Mouse (Mus musculus): ENCODE results near the gene Fkbp8.

Gene Fkbp8

DNA sequence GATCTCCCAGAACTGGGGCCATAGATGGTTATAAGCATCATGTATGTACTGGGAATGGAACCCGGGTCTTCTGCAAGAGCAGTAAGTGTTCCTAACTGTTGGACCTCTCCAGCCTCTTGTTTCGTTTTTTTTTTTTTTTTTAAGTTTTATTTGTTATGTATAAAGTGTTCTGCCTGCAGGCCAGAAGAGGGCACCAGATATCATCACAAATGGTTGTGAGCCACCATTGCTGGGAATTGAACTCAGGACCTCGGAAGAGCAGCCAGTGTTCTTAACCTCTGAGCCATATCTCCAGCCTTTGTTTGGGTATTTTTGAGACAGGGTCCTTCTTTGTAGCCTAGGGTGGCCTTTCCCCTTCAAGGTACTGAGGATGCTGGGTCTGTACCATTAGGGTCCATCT, 31.5 kb downstream of the Fkbp8 start:
- no peak for DNase-seq (ENCODE audit: low spot score)

DNA sequence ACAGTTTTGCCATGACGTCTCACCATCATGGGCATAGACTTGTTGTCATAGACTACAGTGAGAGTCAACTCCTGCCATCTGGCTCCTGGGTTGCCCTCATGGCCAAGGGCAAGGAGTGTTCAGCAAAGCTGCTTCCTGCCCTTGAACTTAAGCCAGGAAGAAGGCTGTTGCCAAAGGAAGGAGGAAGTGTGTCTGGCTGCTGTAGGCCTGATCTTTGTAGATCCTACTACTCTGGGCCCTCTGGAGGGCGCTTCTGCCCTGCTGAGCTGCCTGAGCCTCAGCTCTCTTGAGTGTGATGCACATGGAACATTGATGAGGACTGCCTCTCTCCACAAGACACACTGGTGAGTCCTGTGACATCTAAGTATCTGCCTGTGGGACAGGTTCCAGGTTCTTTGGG, 32.6 kb downstream of the Fkbp8 start:
- DNase-seq (ENCODE audit: low spot score): peak; percentile 53

DNA sequence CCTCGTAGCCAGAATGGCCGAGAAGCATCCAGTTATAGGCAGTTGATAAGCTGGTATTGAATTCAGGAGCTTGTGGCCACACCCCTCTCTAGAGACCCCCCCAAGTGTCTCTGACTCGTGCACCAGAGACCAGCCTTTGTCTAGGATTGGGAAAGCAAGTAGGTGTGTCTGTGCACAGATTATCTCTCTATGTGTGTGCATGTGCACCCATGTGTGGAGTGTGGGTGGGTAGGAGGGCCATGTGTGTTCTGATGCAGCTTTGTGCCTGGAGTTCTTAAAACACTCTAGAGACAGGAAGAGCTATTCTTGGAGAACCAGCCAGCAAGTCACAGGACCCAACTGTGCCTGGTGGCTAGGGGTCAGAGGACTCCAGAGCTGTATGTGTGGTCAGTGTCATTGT, 33.0 kb downstream of the Fkbp8 start:
- DNase-seq (ENCODE audit: low spot score): no peak

DNA sequence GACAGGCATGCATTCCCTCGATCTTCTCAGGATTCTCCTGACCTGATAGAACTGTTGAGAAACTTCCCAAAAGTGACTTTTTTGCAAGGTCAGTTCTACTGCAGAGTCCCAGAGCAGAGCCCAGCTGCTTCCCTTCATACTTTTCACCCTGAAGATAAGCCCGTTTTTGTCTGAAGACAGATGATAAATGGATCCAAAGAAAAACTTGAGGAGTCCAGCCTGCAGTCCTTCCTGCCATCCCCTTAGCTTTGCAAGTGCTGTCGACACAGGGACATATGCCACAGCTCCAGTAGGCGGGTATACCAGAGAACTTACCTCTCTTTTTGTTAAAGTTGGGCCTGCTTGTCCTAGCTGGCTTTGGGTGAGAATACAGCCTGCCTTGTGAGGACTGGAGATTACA, 33.8 kb downstream of the Fkbp8 start:
- no peak for DNase-seq (ENCODE audit: low spot score)

DNA sequence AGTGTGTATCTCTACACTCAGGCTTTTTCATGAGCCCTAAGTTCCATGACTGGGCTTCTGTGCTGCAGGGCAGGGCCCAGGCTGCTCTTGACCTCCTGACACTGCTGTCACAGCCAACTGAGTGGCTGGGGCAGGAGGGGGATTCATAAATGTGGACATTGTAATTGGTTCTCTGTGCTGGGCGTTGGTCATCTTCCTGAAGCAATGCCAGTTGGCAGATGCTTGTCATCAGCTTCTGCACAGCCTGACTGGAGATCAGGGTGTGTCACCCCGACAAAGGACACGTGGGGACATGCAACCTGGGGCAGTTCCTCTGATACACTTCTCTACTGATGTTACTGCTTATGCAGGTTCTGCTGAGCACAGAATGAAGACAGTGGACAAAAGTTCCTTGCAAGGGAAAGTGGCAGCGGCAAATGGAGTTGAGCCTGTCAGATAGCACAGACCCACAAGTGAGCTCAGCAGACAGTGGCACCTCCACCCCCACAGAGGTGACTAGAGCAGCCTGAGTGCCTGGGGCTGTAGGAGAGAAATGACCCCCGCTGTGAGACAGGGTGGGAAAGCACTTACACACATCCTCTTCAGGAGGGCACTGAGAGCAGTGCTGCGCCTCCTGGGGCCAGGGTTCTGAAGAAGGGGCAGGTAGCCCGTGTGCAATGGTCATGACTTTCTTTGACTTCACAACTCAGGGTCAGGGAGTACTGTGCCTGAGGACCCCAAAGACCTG, 34.4 kb downstream of the Fkbp8 start:
- DNase-seq (ENCODE audit: low spot score): no peak

DNA sequence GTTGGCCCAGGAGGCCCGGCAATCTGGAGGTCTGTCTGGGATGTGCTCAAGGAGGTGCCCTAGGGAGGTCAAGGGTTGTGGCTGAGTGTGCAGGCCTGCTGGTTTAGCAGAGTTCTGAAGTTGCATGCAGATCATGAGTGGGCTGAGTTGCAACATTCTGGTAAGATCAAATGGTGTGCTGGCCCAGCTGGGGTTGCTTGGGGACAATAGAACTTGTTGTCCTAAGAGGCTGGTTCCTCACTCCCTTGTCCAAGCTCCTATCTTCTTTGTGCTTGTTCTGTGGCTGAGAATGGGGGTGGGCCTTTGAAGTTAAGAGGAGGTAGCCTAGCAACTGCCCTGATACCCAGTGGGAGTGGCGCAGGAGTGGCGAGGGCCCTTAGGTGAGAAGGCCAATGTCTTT, 35.3 kb downstream of the Fkbp8 start:
- no peak for DNase-seq (ENCODE audit: low spot score)

DNA sequence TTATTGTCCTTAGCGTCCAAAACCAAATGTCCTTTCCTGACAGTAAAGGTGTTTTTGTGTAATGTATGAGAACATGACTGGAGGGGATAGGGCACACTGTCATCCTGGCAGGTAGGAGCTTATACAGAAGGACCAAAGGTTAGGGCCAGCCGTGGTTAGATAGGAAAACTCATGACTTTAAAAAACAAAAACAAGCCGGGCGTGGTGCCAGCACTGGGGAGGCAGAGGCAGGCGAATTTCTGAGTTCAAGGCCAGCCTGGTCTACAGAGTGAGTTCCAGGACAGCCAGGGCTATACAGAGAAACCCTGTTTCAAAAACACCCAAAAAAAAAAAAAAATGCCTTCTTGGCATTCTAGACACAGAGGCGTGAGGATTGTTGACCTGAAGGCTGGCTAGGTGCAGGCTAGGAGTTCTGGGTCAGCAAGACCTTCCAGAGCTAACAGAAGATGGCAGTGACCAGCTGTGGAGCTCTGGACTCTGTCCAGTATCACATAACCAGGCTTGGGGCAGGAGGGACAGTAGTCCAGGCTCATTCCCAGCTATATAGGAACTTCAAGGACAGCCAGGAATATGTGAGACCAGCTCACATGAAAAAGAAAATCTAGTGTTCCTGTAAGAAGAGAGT, 36.4 kb downstream of the Fkbp8 start:
- no peak for DNase-seq (ENCODE audit: low spot score)

DNA sequence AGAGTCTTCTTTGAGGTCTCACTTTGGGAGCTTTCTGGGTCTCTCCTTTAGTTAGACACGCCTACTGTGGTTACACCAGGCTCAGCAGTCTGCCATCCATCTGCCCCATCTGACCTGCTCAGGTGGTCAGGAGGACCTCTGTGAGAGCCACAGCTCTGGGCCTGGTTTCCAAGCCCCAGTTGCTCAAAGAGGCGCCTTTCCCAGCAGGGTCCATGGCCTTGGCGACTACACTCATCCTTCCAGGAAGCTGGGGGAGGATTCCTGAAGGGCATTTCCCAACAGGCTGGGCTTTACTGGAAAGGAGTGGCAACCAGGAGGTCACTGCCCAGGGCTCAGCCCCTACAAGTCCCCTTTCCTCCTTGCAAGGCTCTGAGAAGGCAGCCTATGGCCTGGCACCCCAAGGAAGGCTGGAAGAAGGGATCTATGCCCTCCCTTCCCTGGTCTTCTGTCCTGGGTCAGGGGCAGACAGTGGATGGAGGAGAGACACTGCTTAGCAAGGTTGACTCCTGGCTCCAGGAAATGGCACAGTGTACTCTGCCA, 37.2 kb downstream of the Fkbp8 start:
- no peak for DNase-seq (ENCODE audit: low spot score)

DNA sequence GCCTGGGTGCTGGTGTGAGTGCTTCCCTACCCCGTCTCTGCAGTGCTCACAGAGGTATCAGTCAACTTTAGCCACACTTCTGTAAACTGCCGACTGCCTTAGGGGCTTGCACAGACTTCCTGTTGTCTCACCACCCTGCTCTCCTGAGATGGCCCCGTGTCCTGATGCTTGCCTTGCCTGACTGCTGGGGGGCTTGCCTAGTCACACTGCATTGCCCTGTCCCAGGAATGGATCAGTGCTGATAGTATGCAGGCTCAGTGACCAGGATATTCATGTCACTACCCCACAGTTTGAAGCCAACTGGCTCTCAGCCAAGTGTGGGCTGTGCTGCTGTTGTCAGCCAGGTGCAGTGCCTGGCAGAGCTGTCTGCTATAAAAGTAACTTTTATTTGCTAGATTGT, 38.0 kb downstream of the Fkbp8 start:
- no peak for DNase-seq (ENCODE audit: low spot score)

DNA sequence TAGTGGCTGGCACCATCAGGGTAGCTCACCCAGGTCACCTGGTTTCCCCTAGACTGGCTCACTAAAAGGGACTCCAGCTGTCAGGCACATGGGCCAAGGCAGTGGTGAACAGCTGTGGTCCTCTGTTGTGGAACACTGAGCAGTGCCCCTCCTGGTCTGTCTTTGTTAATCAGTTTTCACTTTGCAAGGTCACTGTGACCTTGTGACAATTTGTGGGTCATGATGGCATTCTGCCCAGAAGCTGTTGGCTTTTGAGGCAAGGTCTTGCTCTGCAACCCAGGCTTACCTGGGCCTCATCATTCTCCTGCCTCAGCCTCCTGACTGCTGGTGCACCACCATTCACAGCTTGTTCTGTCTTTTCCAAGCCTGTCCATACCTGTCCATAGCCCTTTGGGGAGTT, 42.8 kb downstream of the Fkbp8 start:
- DNase-seq (ENCODE audit: low spot score): no peak

DNA sequence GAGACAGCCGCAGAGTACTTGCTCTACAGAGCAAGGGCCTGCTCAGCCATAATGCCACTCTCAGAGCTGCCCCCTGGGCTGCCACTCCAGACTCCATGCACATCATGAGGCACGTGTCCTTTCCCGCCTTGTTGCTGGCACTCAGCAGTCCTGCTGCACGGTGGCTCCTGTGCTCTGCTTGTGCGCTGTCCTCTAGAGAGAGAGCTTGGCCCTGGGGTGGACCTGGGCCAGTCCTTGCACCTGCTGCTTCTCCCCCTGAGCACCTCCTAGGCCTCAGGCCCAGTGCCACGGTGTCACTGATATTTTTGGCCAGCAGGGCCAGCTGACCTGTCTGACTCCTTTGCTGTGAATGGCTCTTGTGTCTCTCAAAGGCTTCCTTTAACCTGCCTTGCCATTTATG, 43.5 kb downstream of the Fkbp8 start:
- DNase-seq (ENCODE audit: low spot score): no peak

DNA sequence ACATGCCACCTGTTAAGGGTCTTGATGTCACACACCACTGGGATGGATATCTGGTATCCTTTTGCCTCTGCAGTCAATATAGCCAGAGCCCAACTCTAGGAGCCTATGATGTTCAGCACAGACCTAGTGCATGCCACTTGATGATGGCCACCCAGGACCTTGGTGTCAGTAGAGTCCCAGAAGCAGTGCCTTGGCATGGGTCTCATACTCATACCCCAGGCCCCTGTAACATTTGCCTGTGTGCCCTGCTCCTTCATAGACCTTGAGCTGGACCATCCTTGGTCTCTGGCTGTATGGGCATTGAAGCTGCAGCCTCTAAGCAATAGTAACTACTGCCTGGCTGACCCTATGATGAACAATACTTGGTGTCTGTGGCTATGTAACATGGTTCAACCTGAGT, 46.8 kb downstream of the Fkbp8 start:
- no peak for DNase-seq (ENCODE audit: low spot score)

DNA sequence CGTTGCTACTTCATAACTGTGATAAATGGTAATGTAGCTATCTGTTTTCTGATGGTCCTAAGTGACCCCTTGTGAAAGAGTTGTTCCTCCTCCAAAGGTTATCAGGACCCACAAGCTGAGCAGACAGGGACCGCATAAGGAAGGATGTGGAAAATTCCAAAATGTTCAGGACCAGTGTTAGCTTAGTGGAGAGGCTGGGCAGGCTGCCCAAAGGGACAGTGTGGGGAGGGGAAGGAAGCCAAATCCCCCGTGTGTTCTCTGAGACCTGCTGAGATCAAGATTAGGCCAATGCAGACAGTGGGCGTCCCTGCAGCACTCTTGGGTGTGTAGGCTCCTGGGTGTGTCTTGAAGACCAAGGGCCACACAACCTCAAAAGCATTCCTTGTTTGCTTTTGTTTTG, 47.4 kb downstream of the Fkbp8 start:
- DNase-seq (ENCODE audit: low spot score): no peak

DNA sequence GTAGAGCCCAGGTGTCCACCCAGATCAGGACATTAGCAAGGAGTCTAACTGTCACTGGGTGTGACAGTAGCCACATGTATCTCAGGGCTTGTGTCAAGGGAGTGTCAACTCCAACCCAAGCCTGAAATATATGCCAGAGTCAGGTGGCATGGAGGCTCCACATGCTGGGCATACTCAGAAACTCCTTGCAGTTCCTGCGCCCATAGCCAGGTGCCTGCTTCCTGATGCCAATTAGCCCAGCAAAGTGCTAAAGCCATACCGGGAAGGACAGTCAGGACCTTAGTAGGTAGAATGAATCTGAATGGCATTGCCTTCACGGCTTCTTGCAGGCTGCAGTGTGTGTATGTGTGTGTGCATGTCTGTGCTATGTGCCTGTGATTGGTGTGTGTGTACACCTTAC, 49.7 kb downstream of the Fkbp8 start:
- no peak for DNase-seq (ENCODE audit: low spot score)

DNA sequence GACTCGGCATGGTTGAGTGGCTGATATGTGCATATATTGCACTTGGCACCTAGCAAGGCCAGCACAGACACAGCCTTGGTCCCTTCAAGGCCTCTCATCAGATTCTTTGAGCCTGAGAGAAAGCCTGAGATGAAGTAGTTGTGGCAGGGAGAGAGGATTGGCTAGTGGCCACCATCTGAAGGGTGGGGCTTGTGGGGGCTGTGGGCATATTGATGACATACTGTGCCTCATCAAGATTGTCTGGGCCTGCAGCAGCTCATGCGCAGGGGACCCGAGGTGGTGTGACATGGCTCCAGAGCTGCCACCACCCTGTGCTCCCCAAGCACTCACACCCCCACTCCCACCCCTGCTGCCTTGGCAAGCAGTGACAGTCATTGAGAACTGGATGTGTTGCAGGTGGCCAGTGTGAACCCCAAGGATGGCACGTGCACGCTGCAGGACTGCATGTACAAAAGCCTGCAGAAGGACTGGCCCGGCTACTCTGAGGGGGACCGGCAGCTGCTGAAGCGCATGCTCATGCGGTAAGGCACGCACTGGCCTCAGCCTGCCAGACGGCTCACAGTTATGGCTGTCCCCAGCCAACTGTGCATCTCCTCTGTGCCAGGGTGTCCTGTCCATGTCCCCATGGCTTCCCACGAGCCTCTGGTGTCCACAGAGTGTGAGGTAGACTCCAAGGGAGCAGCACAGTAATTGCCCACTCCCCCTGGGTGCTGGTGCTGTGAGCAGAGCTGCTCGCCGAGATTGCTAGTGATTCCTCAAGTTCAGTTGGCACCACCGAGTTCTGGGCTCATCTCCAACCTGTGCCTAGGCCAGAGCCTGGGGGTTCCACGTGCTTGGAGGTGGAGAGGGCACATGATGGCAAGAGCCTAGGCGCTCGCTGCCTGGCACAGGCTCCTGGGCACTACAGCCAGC, 56.2 kb downstream of the Fkbp8 start:
- no peak for DNase-seq (ENCODE audit: low spot score)

DNA sequence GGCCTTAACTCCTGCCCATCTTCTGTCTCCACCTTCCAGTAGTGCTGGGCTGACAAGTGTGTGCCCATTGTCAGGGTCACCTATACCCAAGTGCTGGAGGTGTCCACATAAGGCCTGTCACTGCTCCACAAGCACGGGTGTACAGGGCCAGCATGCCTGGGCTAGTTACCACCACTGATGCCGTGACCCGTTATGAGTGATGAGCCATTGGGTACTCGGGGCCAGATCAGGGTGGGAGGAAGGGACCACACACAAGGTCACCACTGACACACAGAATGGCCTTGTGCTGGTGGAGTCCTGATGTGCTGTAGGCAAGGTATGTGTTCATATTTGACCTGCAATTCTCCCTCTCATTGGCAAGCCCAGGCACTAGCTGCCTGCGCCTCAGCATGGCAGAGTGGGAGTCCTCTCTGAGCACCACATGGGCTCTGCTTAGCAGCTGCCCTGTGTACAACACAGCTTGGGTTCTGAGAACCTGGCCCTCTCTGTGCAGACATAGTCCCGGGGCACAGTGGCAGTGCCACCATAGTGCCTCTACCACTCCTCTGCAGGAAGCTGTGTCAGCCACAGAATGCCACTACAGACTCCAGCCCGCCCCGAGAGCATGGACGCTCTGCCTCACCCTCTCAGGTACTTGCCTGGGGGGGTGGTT, 57.2 kb downstream of the Fkbp8 start:
- DNase-seq (ENCODE audit: low spot score): no peak
